Mouse (Mus musculus) ZHBTc4 (cell line): Measurements from ENCODE around the gene Hist1h1a.
A peak's percentile ranks its signal among the peaks of the same experiment; 100 is the strongest.

ENCODE experiments used
- DNase-seq: peaks from one replicate; pipeline ENCODE4 v3.0.0-alpha.2; 2011; ENCODE audit warnings: low read depth, low spot score

Hist1h1a gene

DNA sequence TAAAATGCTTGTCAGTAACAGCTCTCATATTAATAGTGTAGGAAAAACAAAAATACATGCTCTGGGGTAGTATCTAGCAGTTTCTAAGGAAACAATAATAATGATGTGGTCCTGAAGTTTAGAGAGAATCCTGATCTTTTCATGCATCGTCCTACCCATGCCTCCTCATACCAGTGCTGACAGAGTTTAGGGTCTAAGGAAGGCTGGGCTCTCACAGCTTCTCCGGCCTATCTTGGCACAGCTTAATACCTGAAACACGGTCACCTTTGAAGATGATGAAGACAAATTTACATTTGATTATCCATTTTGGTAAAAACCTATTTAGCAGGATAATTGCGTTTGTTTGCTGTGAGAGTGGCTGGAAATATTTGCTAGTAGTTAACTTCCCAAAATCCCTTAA is 19.5 kb upstream of the Hist1h1a start:
- peak; percentile 62 for DNase-seq

DNA sequence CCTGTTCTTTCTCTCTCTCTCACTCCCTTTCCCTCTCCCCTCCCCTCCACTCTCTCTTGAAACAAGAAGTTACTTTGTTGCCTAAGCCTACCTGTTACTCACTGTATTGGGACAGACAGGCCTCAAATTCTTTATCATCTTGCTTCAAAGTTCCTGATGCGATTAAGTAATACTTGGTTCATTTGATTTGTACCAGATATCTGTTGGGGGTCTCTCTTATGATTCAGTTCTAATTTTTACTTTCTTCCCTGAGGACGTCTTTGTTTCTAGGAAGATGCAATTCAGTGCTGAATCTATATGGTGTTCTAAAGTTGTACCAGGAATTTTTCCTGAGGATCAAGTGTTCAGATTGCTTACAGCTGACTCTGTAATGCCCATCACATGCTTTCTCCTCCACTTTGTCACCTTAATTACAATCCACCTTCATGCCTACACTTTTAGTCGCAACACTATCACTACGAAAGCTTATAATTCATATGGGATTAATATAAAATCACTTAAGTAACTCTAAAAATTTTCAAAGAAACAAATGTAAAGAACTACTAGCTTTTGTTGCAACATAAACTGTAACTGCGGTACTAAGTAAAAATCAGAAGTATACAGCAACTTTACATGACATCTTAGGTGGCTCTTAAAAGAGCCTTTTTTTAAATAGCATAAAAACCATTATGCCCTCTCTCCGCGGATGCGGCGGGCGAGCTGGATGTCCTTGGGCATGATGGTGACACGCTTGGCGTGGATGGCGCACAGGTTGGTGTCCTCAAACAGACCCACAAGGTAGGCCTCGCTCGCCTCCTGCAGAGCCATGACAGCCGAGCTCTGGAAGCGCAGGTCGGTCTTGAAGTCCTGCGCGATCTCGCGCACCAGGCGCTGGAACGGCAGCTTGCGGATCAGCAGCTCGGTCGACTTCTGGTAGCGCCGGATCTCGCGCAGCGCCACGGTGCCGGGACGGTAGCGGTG is 18.8 kb upstream of the Hist1h1a start:
- DNase-seq = peak; percentile 65

DNA sequence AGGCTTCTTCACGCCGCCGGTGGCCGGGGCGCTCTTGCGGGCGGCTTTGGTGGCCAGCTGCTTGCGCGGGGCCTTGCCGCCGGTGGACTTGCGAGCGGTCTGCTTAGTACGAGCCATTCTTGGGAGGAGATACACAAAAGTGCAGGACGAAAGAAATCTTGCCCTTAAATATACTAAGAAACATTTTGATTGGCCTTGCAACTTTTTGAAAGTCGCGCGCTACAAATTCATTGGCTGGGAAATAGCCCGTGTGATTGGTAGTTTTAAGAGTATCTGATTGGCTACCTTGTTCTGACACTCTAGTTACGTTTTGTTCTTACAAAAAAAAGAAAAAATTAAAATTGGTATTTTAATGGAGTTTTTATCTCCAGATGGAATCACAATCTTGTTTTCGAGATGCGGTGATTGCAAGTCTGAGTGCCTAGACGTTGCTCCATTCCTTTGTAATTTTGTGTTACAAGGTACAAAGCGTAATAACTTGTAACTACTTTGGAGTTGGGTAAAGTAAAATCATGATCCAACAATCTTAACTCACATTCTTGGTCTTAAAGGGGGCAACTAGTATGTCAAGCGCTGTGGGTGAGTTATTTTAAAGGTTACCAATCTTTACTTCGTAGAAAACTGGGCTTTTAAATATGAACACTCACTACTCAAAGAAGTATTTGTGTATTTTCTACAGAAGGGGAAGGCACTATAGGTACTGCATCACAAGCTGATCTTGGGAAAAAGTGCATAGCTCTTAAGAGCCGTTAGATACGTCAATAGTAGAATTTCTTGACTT is 17.9 kb upstream of the Hist1h1a start, which contains the start of gene Hist1h3c:
TSS of gene Hist1h3c (minus strand) at position 222 of the 781 bp plus-strand sequence.
- DNase-seq = peak; percentile 93

DNA sequence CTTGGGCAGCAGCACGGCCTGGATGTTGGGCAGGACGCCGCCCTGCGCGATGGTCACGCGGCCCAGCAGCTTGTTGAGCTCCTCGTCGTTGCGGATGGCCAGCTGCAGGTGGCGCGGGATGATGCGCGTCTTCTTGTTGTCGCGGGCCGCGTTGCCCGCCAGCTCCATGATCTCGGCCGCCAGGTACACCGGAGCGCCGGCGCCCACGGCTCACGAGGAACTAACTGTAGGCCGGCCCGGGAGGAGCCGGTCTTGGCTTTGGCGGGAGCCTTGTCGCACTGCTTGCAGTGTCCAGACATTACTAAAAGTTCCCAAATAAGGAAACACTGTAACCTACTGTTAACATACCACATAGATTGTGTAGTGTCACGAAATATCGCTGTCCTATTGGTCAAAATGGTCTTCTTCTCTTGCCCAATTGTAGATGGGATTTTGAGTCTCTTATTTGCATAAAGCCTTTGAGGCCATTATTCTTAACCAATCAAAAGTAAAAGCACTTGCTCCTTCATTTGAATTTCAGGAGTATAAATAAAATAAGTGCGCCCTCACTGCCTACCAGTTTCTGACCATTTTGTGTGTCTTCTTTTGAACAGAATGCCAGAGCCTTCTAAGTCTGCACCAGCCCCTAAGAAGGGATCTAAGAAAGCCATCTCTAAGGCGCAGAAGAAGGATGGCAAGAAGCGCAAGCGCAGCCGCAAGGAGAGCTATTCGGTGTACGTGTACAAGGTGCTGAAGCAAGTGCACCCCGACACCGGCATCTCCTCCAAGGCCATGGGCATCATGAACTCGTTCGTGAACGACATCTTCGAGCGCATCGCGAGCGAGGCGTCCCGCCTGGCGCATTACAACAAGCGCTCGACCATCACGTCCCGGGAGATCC is 17.0 kb upstream of the Hist1h1a start, which contains the start of gene Hist1h2bb:
TSS of gene Hist1h2bb (plus strand) at position 534 of the 880 bp plus-strand sequence.
- DNase-seq = peak; percentile 92

DNA sequence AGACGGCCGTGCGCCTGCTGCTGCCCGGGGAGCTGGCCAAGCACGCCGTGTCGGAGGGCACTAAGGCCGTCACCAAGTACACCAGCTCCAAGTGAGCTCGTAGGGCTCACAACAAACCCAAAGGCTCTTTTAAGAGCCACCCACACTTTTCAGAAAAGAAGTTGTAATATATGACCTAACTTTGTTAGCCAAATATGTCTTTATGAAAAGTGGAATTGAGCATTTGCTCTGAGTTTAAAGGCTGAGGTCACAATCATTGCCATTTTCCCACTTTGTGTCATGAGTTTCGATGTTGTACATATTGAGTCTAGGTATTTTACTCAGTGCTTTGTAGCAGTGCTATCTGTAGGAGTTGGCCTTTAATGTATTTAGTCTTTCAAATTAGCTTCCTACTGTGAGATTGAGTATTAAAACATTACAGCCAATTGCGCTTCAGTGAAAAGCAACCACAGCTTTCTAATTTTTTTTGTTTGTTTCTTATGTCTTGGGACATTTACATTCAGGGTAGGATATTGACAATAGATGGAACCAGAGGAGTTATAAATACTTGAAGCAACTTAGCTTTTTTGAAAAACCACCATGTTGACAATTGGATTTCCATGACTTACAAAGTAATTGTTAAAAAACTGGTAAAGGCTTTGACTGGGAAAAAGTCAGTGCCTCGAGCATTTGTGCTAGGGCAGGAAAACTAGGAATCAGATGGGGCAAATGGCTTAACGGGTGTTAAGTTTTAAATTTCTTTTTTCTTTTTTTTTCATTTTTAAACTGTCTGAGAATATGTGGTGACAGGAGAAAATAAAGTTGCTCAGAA is 16.2 kb upstream of the Hist1h1a start:
- peak; percentile 62 for DNase-seq

DNA sequence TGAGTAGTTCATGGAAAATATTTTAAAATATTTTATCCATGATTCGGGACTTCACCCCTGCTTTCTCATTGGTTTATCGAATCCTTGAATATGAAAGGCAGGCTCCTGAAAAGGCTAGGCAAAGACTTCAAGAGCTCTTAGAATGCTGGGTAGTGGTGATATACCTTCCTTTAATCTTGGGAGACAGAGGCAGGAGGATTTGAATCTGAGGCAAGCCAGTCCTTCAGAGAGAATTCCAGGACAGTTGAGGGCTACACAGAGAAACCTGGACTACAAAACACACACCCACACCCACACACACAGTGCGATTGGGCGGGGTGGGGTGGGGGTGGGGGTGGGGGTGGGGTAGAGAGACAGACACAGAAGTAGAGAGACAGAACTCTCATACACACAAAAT is 15.6 kb upstream of the Hist1h1a start:
- DNase-seq = peak; percentile 69

DNA sequence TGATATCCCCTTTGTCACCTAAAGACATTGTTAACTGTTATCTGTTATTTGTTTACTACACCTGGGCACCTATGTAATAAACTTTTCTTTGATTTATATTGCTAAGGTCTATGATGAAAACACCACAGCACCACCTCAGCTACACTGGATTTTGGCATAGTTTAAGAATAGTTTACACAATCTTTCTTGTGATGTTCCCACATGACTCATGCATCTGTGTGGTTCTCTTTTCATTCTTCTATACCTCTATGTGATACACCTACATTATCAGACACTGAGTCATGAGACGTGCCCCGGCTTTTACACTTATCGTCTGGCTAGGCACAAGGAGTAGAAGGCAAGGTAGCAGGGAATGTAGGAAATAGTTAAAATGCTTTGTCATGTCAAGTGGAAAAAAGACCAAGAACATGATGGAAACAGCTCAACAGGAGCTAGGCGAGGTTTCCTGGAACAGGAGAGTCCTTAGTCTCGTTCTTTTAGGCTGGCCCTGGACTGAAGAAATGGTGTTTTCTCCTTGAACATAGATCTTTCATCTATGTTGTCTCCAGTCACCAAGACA is 13.8 kb upstream of the Hist1h1a start:
- no peak for DNase-seq

DNA sequence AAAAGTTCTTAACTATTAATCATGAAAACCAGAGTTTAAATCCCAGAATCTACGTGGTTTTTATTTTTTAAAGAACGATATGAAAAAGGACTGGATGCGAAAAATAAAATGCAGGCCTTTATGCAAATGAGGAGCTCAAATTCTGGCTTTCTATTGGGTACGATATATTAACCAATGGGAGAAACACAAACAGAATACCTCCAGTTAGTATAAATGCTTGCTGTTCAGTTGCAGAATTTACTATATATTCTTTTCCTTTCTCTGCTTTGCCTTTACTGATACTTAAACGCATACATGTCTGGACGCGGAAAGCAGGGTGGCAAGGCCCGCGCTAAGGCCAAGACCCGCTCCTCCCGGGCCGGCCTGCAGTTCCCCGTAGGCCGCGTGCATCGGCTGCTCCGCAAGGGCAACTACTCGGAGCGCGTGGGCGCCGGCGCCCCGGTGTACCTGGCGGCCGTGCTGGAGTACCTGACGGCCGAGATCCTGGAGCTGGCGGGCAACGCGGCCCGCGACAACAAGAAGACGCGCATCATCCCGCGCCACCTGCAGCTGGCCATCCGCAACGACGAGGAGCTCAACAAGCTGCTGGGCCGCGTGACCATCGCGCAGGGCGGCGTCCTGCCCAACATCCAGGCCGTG is 12.5 kb upstream of the Hist1h1a start, which contains the start of gene Hist1h2ab:
TSS of gene Hist1h2ab (plus strand) at position 288 of the 639 bp plus-strand sequence.
- peak; percentile 79 for DNase-seq

DNA sequence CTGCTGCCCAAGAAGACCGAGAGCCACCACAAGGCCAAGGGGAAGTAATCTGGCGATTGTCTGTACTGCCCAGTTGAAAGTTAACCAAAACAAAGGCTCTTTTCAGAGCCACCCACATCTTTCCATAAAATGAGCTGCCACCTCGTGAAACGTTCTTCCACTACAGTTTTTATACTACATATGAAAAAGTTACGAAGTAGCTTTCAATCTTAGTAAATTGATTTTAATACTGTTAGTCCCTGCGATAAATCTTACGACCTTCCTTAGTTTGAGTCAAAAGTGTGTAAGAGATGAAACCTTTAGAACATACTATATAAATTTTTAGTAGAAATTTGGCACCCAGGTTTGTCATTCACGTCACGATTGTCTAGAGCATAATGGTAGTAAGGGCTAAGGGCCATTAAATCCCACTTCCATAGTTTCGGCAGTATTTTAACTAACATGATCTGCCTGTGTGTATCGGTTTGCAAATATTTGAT is 11.9 kb upstream of the Hist1h1a start:
- peak; percentile 55 for DNase-seq

DNA sequence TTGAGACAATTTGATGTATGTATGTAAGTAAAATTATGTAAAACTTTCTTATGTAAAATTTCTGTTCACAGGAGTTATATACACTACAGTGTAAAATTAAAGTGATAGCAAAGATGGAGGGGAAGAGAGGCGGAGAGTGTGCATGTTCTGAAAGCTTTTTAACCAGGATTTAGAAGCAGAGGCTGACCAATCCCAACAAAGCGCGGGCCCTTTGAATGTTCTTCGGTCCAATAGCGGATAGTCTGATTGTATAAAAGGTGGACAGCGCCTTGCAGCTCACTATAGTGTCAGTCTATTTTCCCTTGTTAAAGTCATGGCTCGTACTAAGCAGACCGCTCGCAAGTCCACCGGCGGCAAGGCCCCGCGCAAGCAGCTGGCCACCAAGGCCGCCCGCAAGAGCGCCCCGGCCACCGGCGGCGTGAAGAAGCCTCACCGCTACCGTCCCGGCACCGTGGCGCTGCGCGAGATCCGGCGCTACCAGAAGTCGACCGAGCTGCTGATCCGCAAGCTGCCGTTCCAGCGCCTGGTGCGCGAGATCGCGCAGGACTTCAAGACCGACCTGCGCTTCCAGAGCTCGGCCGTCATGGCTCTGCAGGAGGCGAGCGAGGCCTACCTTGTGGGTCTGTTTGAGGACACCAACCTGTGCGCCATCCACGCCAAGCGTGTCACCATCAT is 11.3 kb upstream of the Hist1h1a start, which contains the start of gene Hist1h3b:
TSS of gene Hist1h3b (plus strand) at position 201 of the 675 bp plus-strand sequence.
- DNase-seq = peak; percentile 95

DNA sequence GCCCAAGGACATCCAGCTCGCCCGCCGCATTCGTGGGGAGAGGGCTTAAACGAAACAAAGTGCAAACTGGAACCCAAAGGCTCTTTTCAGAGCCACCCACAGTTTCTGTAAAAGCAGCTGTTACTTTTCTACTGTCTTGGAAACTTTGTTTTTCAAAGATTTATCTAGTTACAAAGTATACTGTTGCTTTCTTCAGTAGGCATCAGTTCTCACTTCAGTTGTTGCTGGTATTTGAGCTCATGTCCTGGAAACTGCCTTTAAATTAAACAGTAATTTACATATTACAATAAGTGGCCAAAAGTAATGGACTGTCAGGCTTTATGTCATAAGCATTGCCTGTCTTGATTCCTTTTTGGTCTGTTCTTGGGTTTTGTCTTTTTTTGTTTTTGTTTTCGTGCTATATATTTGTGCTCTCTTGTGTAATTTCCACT is 10.7 kb upstream of the Hist1h1a start:
- peak; percentile 24 for DNase-seq

DNA sequence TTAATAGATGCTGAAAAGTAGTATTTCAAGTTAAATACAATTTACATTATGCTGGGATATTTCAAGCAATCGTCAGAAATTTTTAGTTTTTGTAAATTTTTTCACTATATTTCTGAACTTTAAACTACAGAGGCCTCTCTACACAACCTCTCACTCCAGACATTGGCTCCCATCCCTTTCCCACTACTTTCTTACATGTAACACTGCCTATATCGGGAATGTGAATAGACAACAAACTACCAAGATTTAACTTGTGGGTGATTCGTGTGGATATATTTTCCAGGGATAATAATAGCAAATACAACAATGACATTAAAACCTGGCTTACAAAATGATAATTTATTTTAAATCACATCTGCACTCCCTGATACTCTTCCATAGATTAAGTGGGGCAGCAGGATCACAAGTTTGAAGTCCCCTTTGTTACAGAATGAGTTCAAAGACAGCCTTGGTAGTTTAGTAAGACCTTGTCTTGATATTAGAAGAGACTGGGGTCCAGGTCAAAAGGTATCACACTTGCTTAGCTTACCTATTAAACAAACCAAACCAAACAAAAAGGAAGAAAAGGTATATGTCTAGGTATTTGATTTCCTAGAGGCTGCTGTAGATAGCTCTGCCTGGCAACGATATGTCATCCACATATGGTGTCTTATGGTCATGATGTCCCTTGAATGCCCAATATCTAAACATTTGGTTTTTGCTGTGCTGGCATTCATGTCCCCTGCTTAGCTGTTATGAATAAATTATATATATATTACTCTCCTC is 10.0 kb upstream of the Hist1h1a start:
- DNase-seq = no peak

DNA sequence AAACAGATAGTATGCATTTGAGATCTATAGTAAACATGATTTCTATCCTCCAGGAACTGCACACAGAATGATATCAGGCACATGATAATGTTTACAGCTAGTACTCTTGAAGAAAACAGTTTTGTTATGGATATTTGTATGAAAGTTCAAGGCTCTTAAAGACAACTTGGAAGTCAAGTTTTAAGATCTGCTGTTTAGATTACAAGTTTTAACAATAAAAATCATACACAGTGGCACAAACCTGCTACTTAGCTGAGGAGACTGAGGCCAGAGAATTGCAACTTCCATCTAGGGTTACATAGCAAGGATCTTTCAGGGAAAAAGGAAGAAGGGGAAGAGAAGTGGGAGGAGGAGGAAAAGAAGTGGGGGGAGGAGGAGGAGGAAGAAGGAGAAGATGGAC is 8.5 kb upstream of the Hist1h1a start:
- DNase-seq = no peak

DNA sequence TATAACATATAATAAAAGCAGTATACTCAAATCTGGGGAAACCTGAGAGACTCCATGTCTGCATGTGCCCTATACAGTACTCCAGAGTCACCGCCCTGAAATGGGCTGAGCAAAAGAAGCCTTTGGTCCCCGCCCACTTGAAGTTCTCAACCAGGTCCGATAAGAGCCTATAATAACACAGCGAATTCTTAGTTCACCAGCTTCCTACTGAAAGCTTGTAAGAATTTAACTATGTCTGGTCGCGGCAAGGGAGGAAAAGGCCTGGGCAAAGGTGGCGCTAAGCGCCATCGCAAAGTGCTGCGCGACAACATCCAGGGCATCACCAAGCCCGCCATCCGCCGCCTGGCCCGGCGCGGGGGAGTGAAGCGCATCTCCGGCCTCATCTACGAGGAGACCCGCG is 6.7 kb upstream of the Hist1h1a start, which contains the start of gene Hist1h4b:
TSS of gene Hist1h4b (plus strand) at position 224 of the 400 bp plus-strand sequence.
- peak; percentile 95 for DNase-seq

DNA sequence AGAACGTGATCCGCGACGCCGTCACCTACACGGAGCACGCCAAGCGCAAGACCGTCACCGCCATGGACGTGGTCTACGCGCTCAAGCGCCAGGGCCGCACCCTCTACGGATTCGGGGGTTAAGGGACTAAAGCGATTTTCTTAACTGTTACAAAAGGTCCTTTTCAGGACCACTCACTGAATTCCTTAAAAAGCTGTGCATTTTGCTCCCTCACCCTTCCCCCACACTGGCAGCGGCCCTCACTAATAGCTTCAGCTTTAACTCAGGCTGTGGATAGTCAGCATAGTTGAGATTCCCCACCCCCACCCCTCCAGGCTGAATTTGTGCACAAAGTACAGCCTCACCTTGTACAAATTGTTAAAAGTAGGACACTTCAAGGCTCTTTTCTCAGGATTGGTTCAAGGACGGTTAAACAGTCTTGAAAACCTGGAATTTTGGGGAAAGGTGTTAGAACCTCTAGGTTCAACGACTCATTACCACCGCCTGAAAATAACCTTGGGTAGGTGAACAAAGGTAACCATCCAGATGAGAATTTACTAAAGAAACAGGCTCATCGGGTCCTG is 6.2 kb upstream of the Hist1h1a start:
- DNase-seq = peak; percentile 91

DNA sequence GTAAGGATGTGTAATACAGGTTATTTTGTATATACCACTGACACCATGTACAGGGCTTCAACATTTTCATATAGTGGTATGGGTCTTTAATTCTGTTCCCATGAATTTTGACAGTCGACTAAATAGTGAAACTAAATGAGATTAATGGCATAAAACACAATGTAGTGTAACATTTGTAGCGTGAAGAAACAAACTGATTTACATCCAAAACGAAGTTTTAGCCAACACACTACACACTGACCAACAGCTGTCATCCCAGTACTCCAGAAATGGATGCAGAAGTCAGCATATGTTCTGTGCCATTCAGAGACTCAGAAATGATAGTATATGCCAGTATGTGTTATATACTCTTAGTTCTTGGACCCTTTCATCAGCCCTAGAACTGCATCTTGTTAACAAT is 5.5 kb upstream of the Hist1h1a start:
- no peak for DNase-seq

DNA sequence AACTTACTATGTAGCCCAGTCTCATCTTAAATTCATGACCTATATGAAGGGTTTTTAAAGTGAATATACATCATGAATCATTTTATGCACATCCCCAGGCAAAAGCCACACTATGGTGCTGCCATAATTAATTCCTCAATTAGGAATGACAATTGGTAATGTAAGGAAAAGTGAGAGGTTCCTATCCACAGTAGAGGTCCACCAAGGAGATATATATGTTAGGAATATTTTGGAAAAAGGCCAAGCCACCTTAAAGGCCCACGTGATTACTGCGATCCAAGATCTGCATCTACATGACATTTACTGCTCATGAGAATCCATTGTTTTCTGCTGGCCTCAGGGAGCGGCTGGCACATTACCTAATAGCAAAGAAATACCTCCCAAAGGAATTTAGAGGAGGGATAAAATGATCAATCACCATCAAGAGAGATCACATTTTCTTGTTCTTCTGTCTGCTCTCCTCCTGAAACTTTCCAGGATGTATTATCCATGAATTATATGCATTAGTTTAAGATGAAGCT is 4.2 kb upstream of the Hist1h1a start:
- DNase-seq = peak; percentile 70
